Mouse (Mus musculus): ENCODE measurements around the gene Mgarp.
"Not testable (repeated sequence)": the region's sequence is repeated elsewhere in the genome, so short reads cannot be mapped to it uniquely, and the experiment has no call there.

Mgarp gene

DNA sequence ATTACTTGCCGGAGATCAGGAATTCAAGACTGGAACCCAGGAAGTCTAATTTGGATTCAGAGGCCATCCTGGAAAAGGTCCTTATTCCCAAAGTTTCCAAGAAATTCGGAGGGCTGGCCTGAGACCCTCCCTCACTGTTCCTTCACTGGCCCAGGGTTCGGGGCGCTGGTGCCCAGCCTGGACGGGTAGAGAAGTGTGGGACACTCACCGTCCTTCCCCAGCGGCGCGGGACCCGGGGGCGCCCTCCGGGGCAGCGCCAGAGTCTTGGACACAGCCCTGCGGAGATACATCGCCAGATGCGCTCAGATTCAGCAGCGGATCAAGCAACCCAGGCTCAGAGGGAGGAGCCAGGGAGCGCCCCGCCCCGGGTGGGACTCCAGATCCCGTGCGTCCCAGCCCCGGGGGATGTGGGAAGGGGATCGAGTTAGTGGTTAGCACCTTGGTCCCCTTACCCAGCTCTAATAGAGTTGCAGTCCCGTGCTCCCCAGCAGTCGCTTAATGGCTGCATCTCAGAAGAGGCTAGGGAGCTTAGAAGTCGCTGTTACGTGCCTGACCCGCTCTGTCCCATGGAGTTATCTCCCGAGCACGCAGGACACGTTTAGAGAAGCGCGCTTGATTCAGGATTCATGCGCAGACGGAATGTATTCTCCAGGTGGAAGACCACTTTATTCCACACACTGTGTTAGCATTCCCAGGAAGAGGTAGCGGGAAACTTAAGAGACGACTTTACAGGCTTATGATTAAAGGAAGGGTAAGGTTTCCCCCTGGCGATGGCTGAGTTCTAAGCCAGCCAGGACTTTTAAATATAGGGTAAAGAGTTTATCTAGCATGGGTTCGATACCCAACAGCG, at the start of gene Mgarp:
TSS of gene Mgarp (minus strand) at position 520 of the 850 bp plus-strand sequence.
- peak; percentile 75 for DNase-seq

DNA sequence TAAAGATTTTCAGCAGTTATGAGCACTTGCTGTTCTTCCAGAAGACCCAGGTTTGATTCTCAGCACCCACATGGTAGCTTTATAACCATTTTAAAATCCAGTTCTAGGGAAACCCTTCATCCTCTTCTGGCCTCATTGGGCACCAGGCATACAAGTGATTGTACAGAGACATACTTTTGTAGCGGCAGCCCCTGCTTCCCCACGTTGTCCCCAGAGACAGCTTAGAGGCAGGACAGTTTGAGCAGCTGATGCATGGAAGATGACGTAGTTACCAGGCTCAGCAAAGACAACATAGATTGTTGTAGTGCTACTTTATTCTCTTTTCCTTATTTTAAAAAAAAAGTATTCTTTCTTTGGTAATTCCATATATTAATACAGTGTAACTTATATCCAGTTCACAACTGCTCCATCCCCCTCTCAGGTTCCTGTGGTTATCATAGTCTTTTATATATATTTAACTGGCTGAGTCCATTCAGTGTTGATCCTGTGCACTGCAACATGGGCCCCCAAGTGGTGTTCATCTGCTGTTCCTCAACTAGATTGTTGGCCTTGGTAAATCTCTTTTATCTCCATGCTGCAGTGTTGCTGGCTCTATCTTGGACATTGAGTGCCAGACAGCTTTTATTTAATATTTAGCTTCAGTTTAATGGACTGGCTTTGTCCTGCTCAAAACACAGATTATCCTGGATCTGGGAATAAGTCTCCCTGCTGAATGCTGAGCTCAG, 38.5 kb upstream of the Mgarp start:
- no peak for DNase-seq

DNA sequence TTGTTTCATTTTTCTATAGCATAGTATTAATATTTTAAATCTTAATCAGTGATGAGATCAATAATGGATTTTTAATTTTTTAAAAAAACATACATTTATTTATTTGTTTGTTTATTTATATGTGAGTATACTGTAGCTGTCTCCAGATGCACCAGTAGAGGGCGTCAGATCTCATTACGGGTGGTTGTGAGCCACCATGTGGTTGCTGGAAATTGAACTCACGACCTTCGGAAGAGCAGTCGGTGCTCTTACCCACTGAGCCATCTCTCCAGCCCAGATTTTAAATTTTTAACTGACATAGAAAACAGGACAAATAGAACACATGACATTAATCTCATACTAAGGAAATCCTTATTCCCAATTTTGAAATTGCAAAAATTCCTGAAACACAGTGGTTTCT, 37.8 kb upstream of the Mgarp start:
- DNase-seq, result not testable (repeated sequence)

DNA sequence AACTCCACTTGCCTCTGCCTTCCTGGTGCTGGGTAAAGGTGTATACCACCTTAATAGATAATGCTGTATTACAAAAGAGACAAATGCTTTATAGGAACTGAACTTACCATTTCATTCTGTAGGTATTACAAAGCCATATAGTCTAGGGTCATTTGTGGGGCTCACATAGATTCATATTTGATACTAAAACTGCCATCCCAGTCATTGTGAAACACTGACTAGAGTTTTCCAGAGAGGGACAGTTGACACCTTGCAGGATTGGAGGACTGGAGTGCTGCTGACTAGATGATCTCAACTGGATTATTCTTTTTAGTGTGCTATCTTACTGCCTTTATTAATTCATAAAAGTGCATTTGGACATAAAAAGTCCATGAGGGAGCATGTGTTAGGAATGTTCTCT, 28.9 kb upstream of the Mgarp start:
- no peak for DNase-seq

DNA sequence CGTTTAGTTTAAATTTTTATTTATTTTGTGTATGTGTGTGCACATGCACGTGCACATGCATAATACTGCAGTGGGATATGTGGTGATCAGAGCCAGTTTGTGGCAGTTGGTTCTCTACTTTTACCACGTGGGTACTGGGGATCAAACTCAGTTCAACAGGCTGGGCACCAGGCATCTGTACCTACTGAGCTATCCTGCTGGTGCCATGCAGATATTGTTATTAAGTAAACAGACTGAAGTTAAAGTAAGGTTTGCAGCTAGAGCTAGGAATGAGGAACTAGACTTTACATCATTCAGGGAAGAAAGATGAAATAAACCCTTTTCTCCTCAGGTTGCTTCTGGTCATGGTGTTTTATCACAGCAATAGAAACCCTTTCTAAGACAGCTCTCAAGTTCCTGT, 25.4 kb upstream of the Mgarp start:
- no peak for DNase-seq

DNA sequence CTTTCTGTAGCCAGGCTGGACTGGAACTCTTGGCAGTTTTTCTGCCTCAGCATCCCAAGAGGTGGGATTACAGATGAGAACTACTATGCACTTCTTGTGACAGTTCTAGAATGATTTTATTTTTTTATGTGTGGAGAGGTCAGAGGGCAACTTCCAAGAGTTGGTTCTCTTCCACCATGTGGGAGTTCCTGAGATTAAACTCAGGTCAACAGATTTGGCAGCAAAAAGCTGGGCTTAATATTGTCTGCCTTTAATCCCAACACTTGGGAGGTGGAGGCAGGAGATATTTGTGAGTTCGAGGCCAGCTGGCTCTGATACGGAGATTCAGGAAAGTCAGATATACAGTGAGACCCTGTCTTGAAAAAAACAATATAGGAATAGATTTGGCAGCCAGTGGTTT, 21.4 kb upstream of the Mgarp start:
- DNase-seq, result no peak

DNA sequence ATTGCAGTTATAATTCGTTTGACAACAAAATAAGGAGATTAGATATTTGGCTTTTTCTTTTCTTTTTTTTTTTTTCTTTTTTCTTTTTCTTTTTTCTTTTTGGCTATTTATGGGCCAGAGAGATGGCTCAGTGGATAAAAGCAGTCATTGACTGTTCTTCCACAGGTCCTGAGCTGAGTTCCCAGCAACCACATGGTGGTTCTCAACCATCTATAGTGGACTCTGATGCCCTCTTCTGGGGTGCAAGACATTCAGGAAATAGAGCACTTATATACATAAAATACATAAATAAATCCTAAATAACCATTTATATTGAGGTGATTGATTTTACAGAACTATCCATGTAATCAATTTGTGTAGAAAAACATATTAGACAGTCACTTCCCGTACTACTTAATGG, 20.9 kb upstream of the Mgarp start:
- DNase-seq, result no peak

DNA sequence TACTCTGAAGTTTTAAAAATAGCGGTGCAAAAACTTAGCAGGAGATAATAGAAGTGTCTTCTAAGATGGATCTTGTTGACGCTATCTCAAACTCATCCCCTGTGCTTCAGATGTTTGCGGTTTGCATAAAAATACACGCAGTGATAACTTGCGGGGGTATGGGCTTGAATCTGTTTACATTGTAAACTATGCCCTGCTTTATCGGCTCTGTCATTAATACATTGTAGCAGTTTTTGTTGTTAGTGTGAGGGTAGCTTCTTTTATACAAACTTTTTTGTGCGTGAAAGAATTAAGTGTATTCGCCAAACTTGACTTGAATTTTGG, 20.6 kb upstream of the Mgarp start:
- no peak for DNase-seq

DNA sequence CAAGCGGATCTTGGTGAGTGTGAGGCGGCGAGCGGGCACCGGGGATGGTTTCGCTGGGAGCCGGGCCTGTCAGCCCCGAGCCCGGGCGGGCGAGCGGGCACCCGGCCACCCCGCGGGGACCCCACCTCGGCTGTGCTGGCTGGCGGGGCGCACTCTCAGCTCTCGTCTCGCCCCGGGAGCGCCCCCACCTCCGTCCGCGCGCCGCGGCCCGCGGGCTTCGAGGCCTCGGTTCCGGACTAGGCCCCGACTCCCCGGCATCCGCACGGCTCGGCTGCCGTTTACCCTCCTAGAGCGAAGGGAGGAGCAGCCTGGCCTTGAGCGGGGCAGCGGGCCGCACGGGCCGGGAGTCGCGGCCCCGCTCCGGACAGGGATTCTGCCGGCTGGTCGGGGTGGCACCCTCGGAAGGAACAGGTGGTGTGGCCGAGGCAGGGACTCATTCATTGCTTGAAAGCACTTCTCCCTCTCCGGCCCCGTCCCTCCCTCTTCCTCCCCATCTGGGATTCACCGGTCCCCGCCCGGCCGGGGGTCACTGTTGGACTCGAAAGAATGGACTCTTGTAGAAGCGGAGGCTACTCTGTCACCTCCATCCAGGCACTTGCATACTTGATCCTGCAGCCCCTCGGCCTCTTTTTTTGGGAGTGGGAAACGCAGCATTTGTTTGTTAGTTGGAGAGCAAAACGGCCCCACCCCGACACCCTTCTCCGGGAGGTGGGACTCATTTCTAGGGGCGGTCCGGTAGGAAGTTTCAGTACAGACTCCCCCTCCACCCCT, 20.0 kb upstream of the Mgarp start:
- peak; percentile 64 for DNase-seq

DNA sequence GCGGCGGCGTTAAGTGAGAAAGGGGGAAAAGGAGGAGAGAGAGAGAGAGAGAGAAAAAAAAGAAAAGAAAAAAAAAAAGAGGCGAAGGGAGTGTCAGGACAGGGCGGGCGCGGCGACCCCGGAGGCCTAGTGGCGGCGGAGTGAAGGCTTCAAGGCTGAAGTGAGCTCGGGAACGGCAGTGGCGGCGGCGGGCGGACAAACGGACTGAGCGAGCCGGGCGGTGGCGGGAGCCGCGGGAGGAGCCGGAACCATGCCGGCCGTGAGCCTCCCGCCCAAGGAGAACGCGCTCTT, 19.5 kb upstream of the Mgarp start:
- no peak for DNase-seq

DNA sequence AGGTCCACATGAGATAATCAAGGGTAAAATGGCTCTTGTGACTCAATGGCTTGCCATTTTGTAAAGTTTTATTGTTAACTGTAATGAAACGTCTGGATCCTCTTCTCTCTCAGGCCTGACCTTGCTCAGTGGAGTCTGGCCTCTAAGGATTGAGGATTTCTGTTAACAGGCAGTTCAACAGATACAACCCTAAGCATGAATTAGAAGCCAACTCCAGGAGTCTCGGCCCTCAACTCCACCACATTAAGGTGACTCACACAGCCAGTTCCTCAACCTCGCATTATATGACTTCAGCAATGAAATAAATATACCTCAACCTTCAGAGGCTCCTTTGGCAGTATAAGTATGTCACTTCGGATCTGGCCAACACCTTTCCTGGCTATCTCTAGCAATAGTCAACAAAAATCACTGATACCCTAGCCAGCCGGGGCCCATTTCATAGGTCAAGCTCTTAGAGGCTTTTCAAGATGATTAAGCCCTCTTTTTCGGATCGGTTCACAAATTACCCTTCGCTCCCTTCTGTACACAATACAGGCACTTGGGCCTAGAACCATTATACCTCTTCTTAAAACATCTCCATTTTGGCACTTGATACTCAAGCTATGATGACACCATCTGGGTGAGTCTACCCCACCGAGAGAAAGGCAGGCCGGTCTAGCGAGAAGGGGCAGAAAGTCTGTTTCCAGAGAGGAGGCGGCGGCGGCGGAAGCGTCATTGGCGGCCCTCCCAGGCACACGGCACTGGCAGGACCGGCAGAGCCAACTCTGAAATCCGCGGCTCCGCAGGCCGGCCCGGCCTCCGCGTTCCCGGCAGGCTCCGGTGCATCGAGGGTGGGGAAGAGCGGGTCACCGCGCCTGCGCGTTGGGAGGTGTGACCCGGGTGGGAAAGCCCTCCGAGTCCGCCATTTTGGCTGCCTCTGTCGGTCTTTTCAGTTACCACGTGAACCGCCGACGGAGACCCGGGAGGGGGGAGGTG, 18.8 kb upstream of the Mgarp start, which contains the start of gene Naa15:
TSS of gene Naa15 (plus strand) at position 51 of the 975 bp plus-strand sequence.
- DNase-seq, result peak; percentile 97

DNA sequence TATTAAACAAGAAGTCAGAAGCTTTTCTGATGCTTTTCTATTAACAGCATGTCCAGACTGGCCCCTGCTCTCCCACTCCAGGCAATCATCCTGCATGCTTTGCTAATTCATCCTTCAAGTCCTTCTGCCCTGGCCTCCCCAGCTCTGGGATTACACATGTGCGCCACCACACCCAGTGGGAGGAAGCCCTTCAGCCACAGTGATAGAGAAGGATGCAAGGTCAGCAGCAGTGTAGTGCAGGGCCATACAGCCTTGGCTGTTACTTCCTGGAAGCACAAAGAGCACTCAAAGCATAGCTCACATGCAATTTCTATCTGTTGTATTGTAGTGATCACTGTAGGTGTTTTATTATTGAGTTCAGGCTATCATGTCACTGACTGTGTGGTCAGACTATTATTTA, 16.7 kb upstream of the Mgarp start:
- peak; percentile 27 for DNase-seq

DNA sequence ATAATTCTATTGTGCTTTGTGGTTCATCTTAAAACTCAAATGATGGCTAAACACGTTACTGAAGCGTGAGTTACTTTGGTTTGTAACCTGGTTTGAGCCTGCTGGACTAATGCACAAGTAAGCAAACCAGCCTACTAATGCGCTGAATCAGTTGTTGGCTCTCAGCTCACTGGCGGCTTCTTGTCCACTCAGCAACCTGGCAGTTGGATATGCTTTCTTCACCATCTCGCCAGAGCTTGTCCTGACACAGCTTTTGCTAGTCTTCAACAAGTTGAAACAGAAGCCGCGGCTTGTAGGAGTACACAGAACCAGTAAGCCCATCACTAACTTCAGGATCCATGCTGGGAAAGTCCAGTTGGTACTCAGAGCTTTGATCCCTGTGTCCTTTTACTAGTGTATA, 15.9 kb upstream of the Mgarp start:
- DNase-seq, result peak; percentile 44

DNA sequence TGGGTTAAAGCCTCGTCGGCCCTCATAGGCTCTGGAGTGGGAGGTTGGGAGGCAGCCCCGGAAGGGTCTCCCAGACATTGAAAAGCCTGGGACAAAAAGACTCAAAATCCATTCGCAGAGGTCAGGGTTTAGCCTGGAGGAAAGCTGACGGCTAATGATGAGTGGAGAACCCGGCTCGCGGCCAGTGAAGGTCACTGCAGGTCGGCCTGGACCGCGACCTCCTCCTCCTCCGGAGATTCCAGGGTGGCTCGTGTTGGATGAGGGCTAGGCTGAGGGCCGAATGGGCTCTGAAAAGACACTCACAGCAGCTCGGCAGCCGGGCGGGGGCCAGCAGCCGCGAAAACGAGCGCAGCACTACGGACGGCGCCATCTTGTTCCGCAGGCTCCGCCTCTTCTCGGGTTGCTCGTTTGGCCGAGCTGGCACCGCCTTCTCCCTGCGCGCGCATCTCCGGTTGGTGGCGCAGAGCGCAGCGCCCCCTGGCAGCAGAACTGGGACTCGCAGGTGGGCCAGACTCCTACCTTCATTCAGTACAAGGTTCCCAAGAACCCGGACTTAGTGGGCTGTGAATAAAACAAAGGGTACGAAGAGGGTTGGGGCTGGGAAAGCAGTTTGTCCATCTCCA, 12.1 kb upstream of the Mgarp start, which contains the start of gene Ndufc1:
TSS of gene Ndufc1 (minus strand) at position 428 of the 623 bp plus-strand sequence.
- DNase-seq, result peak; percentile 98

DNA sequence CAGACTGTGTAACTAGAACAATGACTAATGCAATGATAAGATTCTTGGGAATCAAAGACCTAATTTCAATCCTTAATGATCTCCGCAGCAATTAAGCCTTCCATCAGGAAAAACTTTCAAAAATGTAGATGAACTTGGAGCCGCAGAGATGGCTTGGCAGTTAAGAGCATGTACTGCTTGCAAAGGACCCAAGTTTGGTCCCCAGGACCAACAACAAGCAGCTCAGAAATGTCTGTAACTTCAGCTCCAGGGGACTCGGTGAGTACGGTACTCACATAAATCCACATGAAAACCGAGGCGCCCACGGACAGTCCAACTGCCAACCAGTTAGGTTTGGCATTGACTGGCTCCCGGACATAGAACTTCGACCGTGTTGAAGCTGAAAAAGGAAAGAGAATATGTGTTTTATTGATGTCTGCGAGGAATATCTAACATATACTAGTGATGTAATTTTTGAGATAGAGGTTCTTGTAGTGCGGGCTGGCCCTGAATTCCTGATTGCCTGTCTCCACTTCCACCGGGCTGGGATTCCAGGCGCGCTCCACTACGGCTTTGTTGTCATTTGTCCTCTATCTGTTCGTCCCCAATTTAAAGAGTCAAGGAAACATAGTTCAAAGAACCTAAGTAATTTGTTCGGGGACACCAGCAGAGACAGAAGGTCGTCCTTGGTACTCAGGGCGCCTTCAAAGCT, 11.5 kb upstream of the Mgarp start:
- no peak for DNase-seq

DNA sequence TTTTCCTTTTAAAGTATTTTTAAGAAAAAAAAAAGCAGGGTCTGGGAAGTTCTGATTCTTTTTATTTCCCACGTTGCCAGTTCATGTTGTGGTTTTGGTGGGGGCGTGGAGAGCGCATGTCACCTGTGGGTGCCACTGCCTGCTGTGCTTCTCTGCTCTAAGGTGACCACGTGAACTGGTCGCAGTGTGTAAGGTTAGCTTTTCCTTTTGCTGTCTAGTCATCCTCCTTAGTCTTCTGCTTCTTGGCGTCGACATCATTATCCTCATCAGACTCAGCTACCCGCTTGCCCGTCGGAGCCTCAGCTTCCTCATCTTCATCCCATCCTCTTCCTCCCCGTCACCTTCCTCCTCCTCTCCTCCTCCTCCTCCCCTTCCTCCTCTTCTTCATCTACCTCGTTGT, 6.1 kb upstream of the Mgarp start:
- no peak for DNase-seq

DNA sequence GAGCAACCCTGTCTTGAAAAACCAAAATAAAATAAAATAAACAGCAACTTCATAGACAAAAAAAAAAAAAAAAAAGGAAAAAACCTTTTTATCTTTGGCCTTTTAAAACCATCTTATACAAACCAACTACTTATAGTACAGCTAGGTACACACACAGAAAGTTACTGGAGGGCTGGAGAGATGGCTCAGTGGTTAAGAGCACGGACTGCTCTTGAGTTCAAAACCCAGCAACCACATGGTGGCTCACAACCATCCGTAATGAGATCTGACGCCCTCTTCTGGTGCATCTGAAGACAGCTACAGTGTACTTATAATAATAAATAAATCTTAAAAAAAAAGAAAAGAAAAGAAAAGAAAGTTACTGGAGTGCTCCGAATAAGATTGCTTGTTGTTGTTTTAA, 5.5 kb upstream of the Mgarp start:
- DNase-seq, result not testable (repeated sequence)

DNA sequence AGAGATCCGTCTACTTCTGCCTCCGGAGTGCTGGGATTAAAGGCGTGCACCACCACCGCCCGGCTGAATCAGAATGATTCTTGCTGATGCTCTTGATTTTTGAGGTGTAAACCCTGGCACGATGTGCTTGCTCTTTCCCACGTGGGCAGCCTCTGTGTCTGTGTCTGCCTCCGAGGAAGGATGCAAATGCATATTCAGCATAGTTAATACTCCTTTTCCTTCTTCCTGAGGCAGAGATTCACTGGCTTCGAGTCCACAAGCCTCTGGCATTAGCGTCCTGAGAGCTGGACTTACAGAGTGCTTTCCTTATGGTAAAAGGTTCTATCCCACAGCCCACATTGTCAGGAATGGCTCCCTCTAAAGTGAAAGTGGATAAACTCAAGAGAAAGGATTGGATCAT, 4.1 kb upstream of the Mgarp start:
- no peak for DNase-seq

DNA sequence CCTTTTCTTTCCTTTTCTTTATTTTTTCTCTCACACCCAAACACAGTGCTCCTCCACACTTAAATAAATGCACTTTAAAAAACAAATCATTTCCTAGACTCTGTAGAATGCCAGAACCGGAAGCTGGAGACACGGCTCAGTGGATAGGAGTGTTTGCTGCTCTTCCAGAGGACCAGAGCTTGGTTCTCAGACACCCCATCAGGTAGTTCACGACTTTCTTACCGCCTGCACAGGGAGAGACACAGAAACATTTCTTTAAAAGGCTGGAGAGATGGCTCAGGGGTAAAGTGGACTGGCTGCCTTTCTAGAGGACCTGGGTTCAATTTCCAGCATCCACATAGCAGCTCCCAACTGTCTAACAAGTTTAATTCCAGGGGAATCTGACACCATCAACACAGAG, 3.0 kb upstream of the Mgarp start:
- DNase-seq, result no peak

DNA sequence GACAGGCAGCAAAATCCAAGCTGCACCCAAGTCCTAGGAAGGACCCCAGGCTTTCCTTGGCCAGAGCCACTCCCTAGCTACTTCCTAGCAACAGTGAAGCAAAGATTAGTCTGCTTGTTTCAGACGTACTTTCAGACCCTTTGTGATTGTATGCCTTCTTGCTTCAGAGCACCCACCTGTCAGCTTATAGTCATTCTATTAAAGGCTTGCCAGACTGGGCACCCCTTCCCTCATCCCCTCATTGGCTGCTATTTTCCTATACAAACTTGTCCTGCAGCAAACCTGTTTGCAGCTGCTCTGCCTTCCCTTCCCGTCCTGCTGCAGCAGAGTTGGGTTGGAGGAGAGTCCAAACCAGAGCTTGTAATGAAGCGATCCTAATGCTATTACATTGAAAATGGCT, 2.1 kb upstream of the Mgarp start:
- no peak for DNase-seq

DNA sequence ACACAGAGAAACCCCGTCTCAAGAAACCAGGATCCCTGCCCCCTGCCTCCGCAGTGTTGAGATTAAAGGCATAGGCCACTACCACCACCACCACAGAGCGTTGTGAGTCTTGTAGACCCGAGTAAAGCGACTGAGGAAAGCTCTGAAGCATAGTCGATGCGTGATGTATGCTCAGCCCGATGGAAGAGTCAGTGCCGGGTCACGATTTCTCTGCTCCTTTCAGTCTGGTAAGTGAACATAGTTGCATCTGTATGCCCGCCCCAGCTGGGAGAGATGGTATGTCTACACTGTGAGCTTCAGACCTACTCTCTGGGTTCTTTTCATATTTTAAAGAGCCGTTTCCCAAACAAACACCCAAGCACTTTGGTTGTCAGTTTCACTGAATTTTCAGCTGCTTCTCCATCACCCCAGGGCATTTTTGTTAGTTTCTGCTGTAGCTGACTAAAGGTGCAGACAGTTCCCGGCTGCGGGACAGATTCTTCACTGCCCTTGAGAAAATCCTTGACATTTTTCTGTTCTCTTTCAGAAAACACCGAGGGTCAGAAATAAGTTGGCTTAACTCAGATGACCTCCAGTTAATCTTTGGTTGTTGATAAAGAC, 1.3 kb upstream of the Mgarp start:
- no peak for DNase-seq
